Mouse (Mus musculus): Measurements from ENCODE around the gene Tex29.

The Tex29 gene

DNA sequence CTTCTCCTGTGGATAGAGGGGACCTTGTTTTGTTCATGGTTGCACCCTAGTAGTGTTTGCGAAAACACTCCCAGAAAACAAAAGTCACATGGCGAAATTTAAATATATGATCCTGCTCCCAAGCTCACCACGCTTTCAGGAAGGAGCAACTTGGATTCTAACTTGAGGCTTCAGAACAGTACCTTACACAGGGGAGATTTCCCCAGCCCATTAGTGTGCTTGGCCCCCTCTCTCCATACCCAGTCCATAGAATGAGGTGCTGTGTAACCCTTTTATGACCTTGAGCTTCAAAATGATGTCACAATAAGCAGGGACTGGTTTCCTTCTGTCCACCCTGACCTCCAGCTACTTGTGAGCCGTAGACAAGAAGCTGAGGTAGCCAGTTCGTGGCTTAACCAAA lies at the start of gene Tex29:
Tex29 (plus strand) TSS at position 301 of the 400 bp plus-strand sequence.
- DNase-seq (ENCODE audit: low read depth in 2 of 2, low spot score in 2 of 2) = no peak

DNA sequence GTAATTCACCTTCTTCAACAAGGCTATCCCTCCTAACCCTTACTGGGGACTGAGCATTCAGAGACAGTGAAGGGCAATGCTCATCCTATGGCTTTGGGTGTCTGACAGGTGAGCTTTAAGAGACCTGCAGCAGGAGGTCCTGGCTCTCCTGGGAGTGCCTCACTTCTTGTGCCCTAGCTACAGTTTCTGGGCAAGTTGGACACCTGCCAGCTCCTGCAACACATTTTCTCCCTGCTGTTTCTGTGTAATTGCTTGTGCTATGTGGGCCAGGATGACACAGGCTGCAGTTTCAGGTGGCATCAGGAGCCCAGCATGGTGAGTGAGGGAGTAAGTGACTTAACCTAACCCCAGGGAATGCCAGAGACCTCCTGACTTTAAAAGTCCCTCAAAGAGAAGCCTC lies 45.3 kb upstream of the Tex29 start:
- DNase-seq (ENCODE audit: low read depth in 2 of 2, low spot score in 2 of 2) = no peak

DNA sequence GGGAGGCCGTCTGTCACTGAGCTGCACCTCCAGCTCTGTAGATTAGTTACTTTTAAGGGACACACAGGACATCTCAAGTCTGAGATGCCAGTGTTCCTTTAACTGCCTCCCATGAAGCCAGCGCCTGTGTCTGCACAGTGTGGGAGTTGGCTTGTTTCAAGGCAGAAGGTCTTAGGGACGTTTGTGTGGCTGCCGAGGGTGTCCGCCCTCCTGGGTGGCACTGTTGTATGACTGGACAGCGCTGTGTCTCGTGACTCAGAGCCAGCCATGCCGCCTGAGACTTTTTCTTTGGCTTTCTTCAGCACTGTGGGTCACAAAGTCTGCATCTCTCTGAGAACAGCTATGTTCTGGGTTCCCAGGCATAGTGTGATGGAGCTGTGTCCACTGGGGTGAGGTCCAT lies 43.1 kb upstream of the Tex29 start:
- no peak for DNase-seq (ENCODE audit: low read depth in 2 of 2, low spot score in 2 of 2)

DNA sequence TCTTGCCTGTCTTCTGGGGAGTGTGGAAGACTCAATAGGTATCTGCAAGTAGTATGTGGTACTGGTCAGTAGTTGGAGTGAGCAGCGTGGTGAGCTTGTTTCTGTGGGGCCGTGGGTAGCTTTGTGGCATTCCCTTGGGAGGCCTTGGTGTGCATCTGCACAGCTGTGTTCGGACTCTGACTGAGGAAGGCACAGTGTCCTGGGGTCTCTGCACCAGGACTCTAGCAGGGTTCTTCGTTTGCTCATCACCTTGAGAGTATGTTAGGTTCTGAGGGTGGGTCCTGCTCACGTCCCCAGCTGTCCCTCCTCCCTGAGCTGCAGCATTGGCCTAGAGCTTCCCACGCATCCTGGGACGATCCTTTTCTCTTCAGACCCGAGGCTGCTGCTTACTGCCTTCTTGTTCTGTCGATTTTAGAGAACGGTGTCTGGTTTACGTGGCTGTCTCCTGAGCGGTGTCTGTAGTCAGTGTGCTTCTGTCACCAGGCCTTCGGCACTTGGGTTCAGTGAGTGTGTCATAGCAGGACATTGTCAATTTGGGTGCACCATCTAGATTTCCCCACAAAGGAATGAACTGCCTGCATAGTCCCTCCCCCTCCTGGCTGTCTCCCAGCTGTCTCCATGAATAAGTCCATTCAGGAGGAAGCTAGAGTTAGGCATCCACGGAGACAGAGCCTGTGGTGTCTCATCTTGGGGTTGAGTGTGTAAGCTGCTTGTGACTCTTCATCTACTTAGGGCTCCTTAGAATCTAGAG lies 42.4 kb upstream of the Tex29 start:
- DNase-seq (ENCODE audit: low read depth in 2 of 2, low spot score in 2 of 2) = no peak

DNA sequence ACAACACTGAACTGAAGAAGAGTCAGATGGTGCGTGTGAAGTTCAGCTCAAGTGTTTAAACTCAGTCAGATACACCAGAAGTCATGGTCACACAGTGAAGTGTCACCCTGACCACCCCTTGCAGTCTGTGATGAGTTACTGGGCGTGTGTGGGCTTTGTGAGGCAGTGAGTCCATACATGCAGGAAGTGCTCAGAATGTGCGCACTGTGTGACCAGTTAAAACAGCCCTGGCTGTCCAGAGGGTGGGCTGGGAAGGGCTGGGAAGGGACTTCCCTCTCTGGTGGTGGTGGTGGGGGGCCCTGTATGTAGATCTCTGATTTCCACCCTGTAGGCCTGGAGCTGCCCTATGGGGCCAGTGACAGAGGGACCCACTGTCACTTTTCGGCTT lies 41.8 kb upstream of the Tex29 start:
- no peak for DNase-seq (ENCODE audit: low read depth in 2 of 2, low spot score in 2 of 2)

DNA sequence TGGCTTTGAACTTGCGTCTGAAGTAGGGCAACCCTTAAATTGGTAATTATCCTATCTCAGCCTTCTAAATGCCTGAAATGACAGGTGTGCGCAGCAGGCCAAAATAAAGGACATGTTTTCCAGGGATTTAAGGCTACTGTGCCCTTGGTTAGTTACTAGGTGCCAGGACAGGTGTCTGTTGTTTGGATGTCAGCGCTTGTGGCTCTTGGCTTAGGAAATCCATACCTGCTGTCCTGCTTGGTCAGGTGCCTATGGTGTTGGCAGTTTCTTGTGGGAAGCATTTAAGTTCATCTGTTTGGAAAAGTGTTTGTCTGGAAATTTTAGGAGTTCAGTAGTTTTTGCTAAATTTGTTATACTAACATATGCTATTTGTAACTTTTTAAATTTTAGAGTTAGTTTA lies 41.2 kb upstream of the Tex29 start:
- DNase-seq (ENCODE audit: low read depth in 2 of 2, low spot score in 2 of 2) = no peak

DNA sequence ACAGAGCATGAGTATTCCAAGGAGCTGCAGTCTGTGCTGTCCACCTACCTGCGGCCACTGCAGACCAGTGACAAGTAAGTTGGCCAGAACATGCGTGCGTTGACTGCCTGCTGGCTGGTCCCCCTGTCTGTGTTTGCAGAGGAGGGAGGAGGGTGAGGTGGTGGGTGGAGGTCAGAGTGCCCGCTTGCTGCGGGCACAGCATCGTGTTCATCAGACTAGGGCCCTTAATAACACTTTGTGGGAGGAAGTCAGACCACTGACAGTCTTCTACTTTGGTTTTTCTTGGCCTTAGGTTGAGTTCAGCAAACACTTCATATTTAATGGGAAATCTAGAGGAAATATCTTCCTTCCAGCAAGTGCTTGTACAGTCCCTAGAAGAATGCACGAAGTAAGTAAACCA lies 39.8 kb upstream of the Tex29 start:
- no peak for DNase-seq (ENCODE audit: low read depth in 2 of 2, low spot score in 2 of 2)

DNA sequence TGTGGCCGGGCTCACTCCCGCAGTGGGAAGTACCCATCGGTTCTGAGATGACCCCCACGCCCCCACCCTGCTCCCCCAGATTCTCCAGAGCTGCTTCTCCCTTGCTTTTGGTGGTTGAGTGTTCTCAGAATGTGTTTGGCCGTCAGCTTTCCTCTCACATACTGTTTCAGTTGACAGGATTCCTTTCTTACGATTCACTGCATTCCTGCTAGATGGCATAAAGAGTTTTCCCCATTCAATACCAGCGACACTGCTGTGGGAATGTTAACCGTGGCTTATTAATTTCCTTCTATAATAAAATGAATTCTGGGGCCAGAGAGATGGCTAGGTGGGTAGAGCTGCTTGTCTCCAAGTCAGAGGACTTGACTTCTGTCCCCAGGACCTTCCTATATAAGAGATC lies 38.7 kb upstream of the Tex29 start:
- no peak for DNase-seq (ENCODE audit: low read depth in 2 of 2, low spot score in 2 of 2)

DNA sequence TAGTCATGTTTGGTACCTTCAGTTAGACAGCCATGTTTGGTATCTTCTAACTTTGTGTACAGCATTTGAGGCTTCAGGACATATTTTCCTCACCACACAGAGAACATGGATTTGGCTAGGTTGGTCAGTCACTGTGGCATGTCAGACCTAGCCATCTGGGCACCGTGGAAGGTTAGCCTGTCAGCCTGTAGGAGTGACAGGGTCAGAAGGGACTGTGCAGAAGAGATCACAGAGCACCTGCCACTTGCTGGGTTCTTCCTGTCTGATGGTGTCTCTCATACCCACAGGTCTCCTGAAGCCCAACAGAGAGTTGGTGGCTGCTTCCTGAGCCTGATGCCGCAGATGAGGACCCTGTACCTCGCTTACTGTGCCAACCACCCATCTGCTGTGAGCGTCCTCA lies 35.4 kb upstream of the Tex29 start:
- no peak for DNase-seq (ENCODE audit: low read depth in 2 of 2, low spot score in 2 of 2)

DNA sequence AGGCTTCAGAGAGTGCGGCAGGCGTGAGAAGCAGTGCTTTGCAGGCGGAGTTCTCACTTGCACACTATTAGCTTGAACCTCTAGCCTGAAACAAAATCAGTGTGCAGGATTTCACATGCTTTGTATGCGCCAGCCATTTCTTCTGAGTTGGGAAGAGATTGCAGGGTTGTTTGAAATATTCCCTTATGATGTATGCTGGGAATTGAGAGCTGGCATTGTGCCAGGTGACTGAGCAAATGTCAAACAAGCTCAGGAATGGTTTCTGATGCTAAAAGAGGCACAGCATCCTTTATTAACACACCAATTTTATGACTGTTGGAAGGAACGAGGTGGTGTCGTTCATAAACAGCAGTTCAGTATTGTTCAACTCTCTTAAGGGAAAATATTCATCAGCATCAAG lies 34.0 kb upstream of the Tex29 start:
- DNase-seq (ENCODE audit: low read depth in 2 of 2, low spot score in 2 of 2) = no peak

DNA sequence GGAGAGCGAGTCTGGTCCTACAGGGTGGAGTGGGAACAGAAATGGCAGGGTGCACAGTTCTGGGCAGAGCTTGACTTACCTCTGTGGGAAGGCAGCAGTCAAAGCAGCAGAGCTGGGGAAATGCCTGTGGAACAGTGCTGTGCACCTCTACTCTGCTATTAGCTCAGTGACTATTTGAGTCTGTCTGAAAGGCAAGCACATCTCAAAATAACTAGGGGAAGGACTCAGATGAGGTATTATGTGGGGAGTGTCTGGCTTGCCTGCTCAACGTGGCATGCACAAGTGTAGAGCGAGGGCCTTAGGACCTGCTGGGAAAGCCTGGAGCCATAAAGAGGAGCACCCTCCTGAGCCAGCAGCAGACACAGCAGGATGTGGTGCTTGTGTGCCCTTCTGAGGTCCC lies 32.9 kb upstream of the Tex29 start:
- no peak for DNase-seq (ENCODE audit: low read depth in 2 of 2, low spot score in 2 of 2)

DNA sequence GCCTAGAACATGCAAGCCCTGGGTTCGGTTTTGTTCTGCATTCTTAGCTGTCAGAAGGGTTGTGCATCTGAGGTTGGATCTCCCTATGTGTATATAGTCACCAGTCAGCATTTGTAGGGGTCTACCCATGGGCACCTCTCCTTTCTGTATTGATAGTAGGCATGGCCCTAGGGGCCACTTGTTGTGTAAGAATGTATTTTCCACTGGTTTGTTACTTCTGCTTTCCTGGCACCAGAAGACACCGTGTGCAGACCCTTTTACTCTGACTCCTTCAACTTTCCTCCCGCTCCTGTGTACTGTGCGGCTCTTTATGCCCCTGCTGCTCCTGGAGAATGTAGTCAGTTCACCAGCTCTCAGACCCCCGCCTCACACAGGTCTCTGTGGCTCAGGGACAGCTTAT lies 32.2 kb upstream of the Tex29 start:
- DNase-seq (ENCODE audit: low read depth in 2 of 2, low spot score in 2 of 2) = no peak

DNA sequence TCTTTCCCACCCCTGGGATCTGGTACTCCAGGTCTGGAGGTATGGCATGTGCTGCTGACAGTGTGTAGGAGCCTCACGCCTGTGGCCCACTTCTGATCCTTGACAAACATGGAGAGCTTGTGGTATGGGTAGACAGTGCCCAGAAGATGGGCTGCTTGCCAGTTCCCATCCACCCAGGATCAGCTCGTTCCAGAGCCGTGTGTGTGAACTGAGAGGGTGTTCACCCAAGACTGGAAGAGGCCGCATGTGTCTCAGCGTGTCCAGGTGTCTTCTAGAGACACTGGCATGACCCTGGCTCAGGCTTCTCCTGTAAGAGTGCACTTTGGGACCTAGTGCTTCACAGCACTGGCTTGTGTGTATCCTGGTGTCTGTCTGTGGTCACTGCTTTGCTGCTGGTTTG lies 29.8 kb upstream of the Tex29 start:
- no peak for DNase-seq (ENCODE audit: low read depth in 2 of 2, low spot score in 2 of 2)

DNA sequence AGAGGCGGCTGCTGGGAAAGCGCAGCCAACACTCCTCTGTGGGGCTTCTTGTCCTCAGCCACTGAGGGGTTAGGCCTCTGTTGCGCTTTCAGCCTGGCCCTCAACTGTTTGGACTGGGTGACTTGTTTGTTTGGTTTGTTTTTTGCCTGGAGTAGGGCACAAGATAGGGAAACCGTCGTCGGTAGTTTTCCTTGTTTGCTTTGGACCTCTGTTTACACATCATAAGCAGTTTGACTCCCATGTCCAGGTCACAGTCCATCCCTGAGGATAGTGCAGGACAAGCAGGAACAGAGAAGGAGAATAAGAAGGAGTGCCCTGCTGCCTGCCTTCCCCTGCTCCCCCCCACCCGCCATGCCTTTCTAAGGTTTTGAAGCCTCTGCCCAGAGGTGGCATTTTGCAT lies 26.5 kb upstream of the Tex29 start:
- DNase-seq (ENCODE audit: low read depth in 2 of 2, low spot score in 2 of 2) = no peak

DNA sequence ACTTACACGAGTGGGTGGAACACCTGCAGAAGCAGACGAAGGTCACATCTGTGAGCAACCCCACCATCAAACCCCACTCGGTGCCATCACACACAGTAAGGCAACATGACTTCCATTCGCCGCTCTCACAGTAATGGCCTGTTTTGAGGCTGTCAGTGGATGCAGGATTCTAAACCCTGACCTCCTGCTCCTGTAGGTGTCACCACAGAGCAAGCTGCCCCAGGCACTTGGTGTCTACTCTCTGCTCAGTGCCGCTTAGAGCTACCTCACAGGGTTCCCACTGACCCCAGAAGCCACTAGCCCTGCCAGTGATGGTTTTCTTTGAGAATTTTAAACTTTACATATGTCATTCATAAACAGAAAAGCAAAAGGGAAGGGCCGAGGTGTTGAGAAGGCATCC lies 25.1 kb upstream of the Tex29 start:
- no peak for DNase-seq (ENCODE audit: low read depth in 2 of 2, low spot score in 2 of 2)

DNA sequence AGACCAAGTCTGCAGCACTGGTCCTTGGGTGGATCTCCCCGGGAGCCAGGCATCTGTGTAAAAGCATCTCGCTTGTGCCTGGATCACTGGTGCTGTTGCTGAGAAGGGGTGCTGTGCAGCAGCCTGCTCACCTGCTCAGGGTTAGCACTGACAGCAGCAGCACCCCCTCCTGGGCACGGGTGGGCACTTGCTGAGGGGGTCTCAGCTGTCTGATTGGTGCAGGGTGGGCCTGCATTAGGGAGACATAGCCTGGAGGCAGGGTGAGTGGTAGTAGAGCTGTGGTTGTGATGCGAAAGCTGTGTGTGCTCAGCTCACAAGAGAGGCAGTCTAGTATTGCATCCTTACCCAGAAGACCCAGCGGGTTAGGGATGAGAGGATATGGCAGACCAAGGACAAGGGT lies 20.1 kb upstream of the Tex29 start:
- no peak for DNase-seq (ENCODE audit: low read depth in 2 of 2, low spot score in 2 of 2)

DNA sequence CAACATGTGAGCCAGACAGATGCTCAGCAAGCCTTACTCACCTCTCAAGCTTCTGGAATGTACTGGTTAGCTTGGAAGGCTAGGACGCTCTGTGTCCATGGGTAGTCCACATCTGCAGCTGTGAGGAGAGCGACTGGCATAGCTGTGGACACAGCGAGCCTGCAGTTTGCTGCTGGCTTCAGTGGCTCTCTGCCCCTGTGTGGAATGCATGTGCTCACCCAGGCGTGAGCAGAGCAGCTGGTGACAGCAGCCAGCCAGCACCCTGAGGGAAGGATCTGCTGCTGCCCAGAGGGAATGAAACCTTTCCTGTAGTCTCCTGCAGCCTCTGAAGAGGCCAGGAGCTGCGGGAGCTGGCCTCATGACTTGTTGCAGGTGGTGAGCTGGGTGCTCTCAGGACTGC lies 19.7 kb upstream of the Tex29 start:
- no peak for DNase-seq (ENCODE audit: low read depth in 2 of 2, low spot score in 2 of 2)

DNA sequence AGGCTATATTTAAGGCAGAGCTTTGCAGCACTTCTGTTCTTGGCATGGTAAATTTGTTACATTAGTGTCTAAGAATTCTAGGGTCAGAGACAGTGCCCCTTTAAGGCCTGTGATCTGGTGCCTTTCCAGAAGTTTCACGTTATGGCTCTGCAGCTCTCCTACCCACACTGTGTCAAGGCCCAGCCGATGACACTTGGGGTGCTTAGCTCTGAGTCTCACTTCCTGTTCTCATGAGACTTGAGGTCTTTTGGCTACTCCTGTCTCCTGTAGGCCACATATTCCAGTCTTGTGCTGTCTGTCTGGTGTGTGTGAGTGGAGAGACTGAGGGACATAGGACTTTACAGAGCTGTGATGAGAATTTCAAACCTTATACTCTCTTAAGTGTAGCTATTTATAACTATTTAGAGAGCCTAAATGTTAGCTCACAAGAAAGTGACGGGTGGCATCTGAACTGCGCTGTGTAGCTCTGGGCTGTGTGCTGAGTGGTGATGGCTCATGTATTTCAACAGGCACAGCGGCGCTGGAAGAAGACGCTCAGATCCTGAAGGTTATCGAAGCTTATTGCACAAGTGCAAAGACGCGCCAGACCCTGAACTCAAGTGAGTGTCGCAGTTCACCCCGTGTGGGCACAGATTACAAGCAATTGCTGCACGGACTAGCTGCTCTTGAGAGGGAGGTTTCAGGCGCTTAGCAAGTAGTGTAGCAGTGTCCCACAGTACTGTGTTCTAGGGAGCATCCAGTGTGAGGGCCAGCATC lies 18.6 kb upstream of the Tex29 start:
- no peak for DNase-seq (ENCODE audit: low read depth in 2 of 2, low spot score in 2 of 2)

DNA sequence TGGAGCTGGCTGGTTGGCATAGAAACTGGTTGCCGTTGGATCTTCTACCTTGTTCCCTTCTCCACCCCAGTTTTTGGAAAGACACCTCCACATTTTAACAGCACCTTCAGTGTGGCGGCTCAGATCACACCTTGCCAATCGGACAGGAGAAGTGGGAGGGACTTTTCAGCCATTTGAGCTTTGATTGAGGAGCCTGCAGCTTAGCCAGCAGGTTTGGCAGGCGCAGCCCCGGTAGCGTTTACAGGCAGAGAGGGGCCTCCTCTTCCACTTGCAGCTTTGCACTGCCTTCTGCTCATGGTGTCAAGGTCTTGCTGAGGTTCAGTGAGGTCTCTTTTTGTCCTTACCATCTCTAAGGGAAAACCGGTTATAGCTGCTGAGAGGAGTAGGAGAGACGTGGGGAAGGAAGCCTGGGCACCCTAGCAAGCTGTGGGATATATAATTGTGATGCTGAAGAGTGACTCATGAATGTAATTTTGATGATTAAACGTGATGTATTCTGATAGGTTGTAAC lies 17.7 kb upstream of the Tex29 start:
- DNase-seq (ENCODE audit: low read depth in 2 of 2, low spot score in 2 of 2) = no peak

DNA sequence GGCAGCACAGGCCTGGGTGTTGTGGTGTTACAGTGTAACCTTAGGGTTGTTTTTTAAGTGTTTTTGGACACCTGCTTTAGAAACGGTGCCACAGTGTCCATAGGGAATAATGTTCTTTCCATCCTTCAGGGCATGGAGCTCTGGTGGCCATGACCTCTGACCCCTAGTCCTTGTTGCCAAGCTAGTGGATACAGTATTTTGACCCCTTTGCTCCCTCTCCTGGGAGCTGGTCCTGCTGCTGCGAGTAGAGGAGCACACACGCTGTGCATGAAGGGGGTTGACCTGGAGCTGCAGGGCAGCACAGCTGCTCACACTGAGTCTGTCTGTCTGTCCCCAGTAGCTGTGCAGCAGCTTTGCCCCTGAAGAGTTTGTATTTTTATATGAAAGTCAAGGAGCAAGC lies 14.5 kb upstream of the Tex29 start:
- DNase-seq (ENCODE audit: low read depth in 2 of 2, low spot score in 2 of 2) = no peak

DNA sequence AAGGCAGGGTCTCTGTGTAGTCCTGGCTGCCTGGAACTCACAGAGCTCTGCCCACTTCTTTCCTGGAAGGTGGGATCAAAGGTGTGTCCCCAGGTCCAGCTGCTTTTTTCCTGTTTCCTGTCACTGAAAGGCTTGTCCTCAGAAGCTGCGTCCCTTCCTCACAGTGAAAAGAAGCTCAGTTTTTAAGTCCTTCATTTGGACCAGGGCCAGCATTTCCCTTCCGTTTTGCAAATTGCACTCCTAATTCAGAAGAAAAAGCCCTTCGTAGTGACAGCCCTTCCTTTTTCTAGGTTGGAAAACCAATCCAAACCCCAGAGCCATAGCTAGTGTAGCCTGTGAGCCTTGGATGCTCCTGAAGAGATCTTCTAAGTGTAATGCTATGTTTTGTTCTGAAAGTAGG lies 13.0 kb upstream of the Tex29 start:
- no peak for DNase-seq (ENCODE audit: low read depth in 2 of 2, low spot score in 2 of 2)

DNA sequence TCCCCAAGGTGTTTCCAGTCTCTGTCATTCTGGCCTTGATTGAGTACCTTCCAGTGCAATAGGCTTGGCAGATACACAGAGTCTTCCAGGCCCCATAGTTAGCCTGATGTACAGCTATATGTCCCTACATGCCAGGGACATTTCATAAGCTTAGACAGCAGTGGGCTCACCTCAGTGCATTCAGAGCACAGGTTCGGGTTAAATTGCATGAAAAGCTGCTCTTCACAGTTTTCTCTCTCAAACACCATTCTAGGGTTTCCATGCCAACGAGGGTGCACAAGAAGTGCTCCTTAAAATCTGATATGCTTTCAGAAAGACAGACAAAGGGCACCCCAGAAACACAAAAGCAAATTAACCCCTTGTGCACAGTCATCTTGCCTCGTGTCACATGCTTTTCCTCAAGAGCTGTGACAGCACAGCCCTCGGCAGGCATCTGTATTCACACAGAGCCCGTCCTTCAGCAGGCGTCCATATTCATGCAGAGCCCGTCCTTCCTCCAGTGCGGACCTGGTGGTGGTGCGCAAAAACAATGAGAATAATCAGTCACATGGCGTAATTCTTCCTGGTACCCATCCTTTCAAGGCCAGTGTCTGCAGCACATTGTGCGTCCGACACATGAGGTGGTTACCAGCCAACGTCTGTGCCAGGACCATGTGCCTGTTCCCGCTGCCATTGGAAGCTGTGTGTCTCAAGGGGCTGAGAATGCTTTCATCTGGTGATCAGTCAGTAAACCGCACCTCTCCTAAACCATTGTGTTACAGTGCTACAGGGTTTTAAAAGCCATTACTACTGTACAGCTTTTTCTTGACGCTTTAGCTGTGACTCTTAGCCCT lies 9.8 kb upstream of the Tex29 start:
- no peak for DNase-seq (ENCODE audit: low read depth in 2 of 2, low spot score in 2 of 2)
